Mouse (Mus musculus) duodenum, adult 2 months (tissue): ENCODE measurements around the gene Ubqln5. TPM values are rescaled to one million over a fixed set of nuclear protein-coding genes. Genes with fewer than 3 reads are reported as not detected.

Experiments
- polyA plus RNA-seq: library from polyadenylated mRNA; depleted of rRNA; stranded (reverse); fragments of >200 nt; gene quantifications from 2 replicates; pipeline ENCODE4 v1.2.3, GENCODE M21; 2012; ENCODE audit warnings: low replicate concordance; rRNA removed

Ubqln5 gene
- polyA plus RNA-seq: not detected in 2 replicates

DNA sequence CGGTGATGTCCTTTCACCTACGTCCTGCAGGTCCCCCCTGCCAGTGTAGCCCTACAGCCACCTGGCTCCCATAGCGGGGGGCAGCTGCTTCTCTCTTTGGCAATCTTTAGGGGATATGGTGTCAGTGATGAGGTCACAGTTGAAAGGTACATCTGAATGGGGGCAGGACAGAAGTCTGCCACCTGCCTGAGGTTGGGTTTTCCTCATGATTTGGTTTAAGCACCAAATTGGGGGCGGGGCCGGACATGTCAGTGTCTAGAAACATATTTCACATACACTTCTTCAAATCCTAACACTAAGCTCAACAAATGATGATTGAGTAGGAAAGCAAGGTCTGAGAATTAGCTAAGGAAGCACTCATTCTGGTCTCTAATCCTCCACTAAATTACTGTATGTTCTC, at the start of gene Ubqln5:
Ubqln5 (minus strand) TSS at position 101 of the 400 bp plus-strand sequence.

DNA sequence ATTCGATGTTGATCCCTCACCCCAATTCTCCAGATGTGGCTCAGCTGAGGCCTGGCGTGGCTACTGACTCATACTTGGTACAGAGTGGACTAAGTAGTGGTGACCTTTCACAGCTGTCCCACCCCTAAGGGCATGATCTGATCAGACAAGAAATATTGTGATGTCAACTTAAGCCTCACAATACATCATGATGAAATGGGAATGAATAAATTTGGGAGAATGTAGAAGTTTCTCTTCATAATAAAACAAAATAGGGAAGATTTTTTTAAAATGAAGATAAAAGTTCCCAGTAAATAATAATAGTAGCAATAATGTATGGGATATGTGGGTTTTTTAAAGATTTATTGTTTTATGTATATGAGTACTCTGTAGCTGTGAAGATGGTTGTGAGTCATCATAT, 20.8 kb upstream of the Ubqln5 start, which contains the start of gene Ubqlnl:
Ubqlnl (minus strand) TSS at position 101 of the 400 bp plus-strand sequence.

DNA sequence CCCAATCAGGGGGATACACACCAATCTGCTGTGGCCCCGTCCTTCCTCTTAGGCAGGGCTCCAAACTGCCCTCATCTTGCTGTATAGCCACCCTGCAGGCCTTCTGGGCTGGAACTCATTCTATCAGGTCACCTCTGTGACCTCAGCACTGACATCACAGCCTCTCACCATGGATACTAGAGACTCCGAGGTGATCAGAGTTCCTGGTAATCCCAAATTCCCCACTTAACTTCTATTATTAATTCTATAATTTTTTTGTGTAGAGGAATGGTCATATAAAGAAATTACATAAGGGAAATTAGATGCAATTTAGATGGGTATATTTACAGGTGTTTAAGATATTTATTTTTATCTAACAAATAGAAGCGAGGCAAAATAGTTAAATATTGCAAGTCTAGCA, 13.6 kb upstream of the Ubqln5 start, which contains the start of gene Ubqln3:
Ubqln3 (minus strand) TSS at position 101 of the 400 bp plus-strand sequence.

DNA sequence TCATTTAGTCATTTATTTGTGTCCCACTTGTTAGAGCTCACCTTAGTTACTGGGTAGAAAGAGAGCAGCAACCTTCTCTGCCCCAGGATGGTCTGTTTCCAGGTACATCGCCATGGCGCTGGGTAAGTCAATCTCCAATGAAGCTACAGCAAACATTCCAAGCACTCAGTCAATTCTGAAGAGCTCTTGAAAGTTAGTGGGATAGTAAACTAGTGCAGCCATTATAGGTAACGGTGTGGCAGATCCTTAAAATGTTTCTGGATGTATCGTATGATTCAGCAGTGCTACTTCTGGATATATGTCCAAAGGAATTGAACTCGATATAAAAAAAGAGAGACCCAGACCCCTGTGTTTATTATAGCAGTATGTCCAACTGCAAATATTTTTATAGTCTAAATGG, 7.7 kb upstream of the Ubqln5 start, which contains the start of gene Olfr643:
Olfr643 (minus strand) TSS at position 101 of the 400 bp plus-strand sequence.

DNA sequence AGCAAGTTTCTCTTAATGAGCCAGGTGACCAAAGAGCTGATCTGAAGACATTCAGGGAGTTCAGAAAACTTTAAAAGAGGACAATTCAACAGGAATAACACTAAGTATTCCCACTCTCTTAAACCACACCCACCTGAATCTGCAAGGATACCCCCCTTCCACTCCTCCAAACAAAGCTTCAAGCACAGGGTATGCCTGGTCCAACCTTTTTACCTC, 25.0 kb downstream of the Ubqln5 start, which contains the start of gene Olfr646:
Olfr646 (plus strand) TSS at position 117 of the 216 bp plus-strand sequence.

DNA sequence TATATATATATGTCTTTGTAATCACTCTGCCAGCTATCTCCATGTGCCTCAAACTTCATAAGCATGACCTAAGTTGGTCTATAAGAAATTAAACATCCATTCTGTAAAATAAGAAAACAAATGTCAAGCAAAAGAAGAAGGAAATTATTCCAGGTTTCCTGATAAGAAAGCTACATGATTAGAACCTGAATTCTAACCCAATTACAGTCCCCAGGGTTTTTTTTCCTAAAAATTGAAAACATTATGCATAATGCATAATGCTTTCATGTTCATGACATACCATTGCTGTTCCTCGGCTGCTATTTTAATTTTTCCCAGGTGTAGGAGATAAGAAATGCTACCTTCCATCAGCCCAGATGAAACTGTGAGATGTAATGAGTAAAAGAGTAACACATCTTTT, 44.3 kb downstream of the Ubqln5 start, which contains the start of gene Olfr645:
Olfr645 (minus strand) TSS at position 101 of the 400 bp plus-strand sequence.

Other genes with a start within 250 kb of the Ubqln5 start
- not detected in 2 replicates for gene Olfr66, start 243.6 kb downstream of the Ubqln5 start, polyA plus RNA-seq
- not detected in 2 replicates for gene Olfr64, start 235.3 kb downstream of the Ubqln5 start, polyA plus RNA-seq
- not detected in 2 replicates for gene Olfr65, start 226.3 kb downstream of the Ubqln5 start, polyA plus RNA-seq
- gene Olfr631, start 201.0 kb downstream of the Ubqln5 start, polyA plus RNA-seq: not detected in 2 replicates
- 0.20 TPM in 1 of 2 replicates, not detected in the other for gene Olfr632, start 195.5 kb downstream of the Ubqln5 start, polyA plus RNA-seq
- gene Olfr633, start 185.4 kb downstream of the Ubqln5 start, polyA plus RNA-seq: not detected in 2 replicates
- not detected in 2 replicates for gene Olfr635, start 158.7 kb downstream of the Ubqln5 start, polyA plus RNA-seq
- not detected in 2 replicates for gene Olfr638, start 131.1 kb downstream of the Ubqln5 start, polyA plus RNA-seq
- gene Olfr639, start 112.5 kb downstream of the Ubqln5 start, polyA plus RNA-seq: not detected in 2 replicates
- not detected in 2 replicates for gene Olfr640, start 104.3 kb downstream of the Ubqln5 start, polyA plus RNA-seq
- gene Olfr641, start 94.4 kb downstream of the Ubqln5 start, polyA plus RNA-seq: not detected in 2 replicates
- not detected in 2 replicates for gene Olfr642, start 77.2 kb downstream of the Ubqln5 start, polyA plus RNA-seq
- gene 4930516K23Rik, start 68.4 kb downstream of the Ubqln5 start, polyA plus RNA-seq: not detected in 2 replicates
- gene Olfr644, start 58.0 kb downstream of the Ubqln5 start, polyA plus RNA-seq: not detected in 2 replicates
- not detected in 2 replicates for gene Olfr645, start 44.4 kb downstream of the Ubqln5 start, polyA plus RNA-seq
- not detected in 2 replicates for gene Olfr646, start 25.0 kb downstream of the Ubqln5 start, polyA plus RNA-seq
- not detected in 2 replicates for gene Olfr643, start 7.6 kb upstream of the Ubqln5 start, polyA plus RNA-seq
- not detected in 2 replicates for gene Ubqln3, start 13.5 kb upstream of the Ubqln5 start, polyA plus RNA-seq
- gene Ubqlnl, start 20.7 kb upstream of the Ubqln5 start, polyA plus RNA-seq: not detected in 2 replicates
- not detected in 2 replicates for gene Olfm5, start 35.0 kb upstream of the Ubqln5 start, polyA plus RNA-seq
- gene Olfr648, start 53.6 kb upstream of the Ubqln5 start, polyA plus RNA-seq: not detected in 2 replicates
- gene Olfr649, start 66.2 kb upstream of the Ubqln5 start, polyA plus RNA-seq: not detected in 2 replicates
- gene Trim6, start 89.0 kb upstream of the Ubqln5 start, polyA plus RNA-seq: 0.24 and 0.58 TPM in 2 replicates
- 2.1 and 2.6 TPM in 2 replicates for gene Trim34a, start 114.6 kb upstream of the Ubqln5 start, polyA plus RNA-seq
- 0.09 and 0.19 TPM in 2 replicates for gene Trim5, start 158.3 kb upstream of the Ubqln5 start, polyA plus RNA-seq
- 1.3 and 1.9 TPM in 2 replicates for gene Trim12a, start 185.6 kb upstream of the Ubqln5 start, polyA plus RNA-seq
- gene Trim34b, start 199.6 kb upstream of the Ubqln5 start, polyA plus RNA-seq: 0.05 and 1.1 TPM in 2 replicates
- gene Trim12c, start 223.5 kb upstream of the Ubqln5 start, polyA plus RNA-seq: 0.91 and 1.3 TPM in 2 replicates
- 0.05 TPM in 1 of 2 replicates, not detected in the other for gene Trim30b, start 240.1 kb upstream of the Ubqln5 start, polyA plus RNA-seq